Mouse (Mus musculus) adrenal gland, adult 8-10 months (tissue): ENCODE measurements around the gene Stag3. TPM values are rescaled to one million over a fixed set of nuclear protein-coding genes. Genes with fewer than 3 reads are reported as not detected.

Experiments used
- DNase-seq: peaks from one replicate; pipeline ENCODE4 v3.0.0; 2022
- total RNA-seq, 4 experiments: library from RNA; stranded (reverse); gene quantifications; 2 replicates each; pipeline ENCODE4 v1.2.4; 2022

Gene Stag3
- total RNA-seq, 4 experiments from 2014 or later: 0.08 to 0.35 (median 0.09) TPM; not detected in 1

DNA sequence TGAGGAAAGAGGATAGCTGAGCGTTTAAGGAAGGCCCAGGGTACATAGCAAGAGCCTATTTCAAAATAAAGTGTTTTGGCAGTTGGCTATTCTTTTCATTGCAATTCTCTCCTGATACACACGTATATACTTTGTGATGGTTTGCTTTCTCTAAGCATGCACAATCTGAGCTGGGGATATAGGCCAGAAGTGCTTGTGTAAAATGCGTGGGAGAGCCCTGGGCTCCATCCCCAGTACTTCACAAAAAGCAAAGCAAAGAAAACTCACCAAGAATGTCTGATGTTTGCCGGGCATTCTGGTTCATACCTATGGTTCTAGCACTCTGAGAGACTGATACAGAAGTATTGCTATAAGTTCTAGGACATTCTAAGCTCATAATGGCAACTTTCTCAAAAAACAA, 11.1 kb upstream of the Stag3 start:
- DNase-seq: no peak

DNA sequence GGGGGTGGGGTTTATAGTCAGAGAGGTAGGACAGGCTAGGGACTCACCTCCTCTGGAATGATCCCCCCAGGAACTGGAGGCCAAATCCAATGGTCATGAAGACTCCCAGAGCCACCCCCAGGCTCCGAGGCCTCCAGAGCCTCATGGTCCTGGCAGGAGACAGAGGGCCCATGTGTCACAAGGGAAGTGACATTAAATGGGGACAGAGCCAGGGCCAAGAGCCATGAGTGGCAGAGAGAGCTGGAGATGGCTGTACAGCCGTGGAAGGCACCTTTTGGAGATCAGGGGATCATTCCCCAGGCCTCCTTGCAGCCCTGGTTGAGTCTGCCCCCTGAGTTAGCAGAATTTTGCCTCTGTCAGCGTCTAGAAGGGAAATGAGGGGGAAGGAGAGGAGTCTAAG, 8.8 kb upstream of the Stag3 start:
- DNase-seq: no peak

DNA sequence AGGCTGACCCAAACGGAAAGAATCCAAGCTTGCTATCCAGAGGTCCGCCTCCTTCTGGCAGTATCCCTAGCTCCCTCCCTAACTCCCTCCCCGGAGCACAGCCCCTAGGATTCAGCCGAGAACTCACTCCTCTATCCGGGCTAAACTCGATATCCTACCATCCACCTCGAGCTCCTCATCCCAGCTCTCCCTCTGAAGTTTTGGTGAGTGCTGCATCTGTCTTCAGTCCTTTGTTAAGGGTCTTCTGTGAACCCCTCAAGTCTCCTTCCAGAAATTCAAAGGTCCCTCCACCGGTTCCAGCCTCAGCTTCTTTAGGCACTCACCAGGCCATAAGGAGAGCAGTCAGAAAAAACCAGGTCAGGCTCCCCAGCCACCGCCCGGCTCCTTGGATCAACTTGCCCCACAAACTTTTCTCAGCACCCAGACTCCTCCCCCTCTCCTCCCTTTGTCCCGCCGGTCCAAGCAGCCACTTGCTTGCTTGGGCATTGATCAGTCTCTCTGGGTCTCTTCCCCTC, 7.6 kb upstream of the Stag3 start, which contains the start of gene Gal3st4:
Gene Gal3st4, minus strand, starts transcription at position 432 of the 515 bp plus-strand sequence.
- no peak for DNase-seq

DNA sequence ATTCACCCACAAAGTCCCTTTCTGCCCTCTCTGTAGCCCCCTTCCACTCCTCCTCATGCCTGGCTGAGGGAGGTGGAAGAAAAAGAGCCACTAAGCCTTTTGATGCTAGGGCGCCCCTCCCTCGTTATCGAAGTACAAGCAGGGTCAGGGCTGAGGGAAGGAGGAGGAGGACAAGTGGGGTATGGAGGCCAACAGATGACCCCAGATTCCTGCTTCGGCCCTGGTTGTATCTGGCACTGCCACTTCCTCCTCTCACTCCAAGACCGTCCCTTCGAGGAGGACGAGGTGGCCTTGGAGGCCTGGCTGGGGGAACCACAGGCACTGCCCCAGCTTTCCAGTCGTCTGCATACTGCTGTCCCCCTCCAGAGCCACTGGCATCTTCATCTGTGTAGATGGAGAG, 5.9 kb upstream of the Stag3 start:
- DNase-seq: no peak

DNA sequence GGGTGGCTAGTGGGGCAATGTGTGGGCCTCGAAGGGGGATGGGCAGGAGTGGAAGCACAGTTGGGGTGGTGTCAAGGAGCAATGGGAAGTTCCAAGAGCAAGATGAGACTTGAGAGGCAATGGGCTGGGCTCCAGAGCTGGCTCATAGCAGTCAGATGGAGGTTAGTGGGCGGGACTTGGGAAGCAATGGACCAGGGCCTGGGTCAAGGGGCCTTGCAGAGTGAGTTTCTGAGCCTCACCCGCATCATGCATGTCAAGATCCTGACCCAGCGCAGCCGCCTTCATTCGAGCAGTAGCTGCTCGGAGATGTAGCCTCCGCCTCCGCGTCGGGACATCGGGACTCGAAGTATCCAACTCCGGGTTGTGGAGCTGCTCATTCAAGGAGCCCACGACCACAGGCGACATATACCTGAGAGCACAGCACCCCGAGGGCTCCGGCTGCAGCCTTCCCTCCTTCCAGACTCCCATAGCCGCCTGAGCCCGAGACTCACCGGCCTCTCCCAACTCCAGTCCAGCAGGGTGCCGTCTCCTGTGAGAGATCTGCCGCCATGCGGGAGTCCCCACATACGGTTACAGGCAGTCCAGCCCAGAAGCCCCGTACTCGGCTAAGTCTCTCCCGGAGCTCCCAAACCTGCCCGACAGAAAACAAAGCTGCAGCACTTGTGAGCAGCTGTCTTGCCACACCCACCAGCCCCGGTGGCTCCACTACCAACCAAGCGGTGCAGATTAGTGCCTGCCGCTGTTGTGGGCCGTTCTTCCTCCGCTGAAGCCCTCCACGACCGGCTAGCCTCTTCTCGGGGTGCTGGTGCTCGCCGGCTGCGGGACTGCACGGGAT, 4.6 kb upstream of the Stag3 start:
- DNase-seq: no peak

DNA sequence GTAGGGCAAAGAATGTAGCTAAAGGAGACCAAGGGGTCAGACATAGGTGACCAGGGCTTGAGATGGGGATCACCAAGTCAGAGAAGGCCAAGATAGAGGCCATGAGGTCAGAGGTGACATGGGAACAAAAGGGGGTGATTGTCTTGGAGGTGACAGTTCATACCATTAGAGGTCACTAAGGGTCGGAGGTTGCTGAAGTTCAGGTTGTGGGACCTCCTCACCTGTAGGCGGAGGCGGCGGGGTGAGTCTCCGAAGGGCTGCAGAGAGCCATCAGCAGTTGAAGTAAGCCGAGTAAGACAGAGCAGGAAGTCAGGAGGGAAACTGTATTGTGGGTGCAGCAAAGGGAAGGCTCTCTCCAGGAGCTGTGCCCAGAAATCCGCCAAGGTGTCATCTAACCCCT, 2.0 kb upstream of the Stag3 start:
- no peak for DNase-seq

DNA sequence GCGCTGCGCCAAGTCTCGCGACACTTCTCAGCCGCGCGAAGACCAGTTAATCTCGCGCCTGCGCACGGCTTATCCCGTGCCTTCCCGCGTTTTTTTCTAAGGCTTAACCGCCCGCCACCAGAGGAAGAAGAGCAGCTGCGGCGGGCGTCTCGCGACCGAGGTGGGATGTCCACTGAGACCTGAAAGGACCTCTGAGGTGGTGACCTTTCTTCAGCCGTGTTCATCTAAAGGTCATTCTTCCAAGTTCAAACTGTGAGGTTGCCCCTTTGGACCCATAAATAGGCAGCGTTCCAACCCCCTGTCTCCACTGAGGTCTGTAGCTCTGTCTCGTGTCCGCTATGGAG, 357 bp downstream of the Stag3 start:
- no peak for DNase-seq

DNA sequence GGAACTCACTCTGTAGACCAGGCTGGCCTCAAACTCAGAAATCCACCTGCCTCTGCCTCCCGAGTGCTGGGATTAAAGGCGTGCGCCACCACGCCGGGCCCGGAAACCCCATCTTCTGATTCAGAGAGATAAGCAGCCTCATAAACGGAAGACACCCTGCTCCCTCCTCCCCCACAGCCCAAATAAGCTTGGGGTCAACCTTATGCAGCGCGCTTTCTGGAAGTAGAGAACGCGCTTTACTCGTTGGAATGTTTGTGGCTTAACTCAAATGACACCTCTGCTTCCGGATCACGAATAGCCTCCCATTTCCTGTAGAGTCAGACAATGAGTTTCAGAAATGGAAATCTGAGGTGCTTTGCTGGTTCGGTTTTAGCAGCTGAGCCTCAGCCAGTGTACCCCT, 789 bp downstream of the Stag3 start:
- no peak for DNase-seq

DNA sequence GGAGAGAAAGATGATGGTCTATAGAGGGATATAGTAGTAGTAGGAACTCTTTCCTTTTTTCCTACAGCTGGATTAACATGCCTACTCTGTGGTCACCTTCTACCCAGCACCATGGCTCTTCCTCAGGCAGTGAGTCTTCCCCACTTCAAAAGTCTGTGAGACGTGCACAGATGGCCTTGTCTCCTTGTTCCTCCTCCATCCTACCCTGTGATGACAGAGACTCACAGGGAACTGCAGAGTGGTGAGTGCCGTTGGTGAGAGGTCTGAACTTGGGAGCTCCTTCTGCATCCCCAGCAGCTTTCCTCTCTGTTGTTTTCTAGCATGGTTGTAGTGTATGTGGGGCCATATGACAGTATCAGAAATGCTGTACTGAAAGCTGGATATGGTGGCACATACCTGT, 1.8 kb downstream of the Stag3 start:
- DNase-seq: no peak

DNA sequence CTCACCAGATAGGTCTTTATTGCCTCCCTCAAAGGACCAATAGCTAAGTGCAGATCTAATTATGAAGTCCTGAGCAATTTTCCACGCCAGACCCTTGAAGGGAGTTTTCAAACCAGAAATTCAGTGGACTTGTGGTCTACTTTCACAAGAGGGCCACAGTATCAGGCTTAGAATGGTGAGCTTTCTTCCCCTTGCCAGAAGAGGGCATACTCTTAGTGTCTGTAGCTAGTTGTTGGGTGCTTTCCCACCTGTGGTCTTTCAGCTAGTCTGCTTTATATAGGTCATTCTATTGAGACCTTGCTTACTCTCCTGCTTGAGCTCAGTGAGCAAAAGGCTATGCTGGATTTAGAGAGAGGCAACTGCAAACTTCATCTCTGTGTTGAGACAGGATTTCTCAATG, 3.5 kb downstream of the Stag3 start:
- no peak for DNase-seq

DNA sequence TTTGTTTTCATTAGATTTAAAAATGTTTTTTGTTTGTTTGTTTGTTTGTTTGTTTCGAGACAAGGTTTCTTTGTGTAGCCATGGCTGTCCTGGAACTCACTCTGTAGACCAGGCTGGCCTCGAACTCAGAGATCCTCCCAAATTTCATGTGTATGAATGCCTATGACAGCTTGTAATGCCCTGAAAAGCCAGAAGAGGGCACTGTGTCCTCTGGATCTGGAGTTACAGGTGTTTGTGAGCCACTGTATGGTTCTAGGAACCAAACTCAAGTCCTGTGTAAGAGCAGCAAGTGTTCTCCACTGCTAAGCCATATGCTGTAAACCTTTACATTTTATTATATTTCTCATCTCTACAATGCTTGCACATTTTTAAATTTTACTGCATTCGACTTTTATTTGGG, 7.8 kb downstream of the Stag3 start:
- DNase-seq: no peak

DNA sequence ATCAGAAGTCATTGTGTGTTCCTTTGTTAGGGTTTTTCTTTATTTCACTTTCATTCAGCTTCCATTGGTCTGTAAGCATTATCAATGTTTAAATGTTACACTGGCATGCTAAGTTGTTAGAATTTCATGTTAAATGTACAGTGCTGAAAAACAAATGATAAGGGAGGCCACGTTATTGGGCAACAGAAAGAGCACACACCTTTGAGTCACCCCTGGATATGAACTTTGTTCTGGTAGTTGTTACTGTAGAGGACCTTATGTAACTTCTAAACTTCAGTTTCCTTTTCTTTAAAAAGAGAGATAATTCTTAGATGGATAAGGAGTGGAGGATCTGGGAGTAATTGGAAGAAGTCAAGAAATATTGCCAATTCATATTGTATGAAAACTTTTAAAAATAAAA, 11.6 kb downstream of the Stag3 start:
- DNase-seq: no peak

DNA sequence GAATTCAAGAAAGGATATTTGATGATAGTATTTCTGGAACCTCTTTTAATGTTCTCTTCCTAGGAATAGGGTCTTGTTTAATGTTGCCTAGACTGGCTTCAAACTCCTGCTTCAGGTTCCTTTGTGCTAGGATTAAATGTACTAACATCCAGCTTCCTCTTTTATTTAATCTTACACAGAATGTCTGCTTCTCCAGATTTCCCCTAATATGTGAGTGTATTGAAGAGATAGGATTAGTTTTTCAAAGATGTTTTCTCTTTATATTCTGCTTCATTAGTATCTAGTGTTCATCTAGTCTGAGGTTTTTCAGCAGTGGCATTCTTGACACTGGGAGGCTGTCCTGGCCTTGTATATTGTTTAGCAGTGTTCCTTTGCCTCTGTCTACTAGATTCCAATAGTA, 14.1 kb downstream of the Stag3 start:
- no peak for DNase-seq

DNA sequence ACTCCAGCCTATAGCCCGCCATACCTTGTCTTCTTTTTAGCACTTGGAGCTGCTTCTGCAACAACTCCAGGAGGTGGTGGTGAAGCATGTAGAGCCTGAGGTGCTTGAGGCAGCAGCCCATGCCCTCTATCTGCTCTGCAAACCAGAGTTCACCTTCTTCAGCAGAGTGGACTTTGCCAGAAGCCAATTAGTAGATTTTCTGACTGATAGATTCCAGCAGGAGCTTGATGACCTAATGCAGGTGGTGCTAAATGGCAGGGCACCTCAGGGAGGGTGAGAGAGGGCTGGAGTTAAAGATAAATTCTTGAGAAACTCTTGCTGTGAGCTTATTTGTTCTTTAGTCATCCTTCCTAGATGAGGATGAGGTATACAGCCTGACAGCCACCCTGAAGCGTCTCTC, 19.6 kb downstream of the Stag3 start:
- no peak for DNase-seq

DNA sequence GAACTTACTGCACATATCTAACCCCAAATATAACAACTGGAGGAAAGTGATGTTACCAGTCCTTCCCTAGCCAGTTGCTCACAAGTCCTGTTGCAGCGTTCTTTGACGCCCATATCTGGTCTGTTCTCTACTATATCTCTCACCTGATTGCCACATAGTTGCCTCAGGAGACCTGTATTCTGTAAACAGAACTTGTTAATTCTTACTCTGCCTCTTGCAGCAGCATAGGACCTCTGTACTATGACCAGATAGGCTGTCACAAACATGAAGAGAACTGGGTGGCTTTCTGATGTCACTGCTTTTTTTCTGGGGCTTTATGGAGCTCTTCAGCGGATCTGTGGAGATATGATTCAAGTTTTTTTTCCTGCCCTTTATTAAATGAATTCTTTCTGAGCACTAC, 32.8 kb downstream of the Stag3 start:
- no peak for DNase-seq

DNA sequence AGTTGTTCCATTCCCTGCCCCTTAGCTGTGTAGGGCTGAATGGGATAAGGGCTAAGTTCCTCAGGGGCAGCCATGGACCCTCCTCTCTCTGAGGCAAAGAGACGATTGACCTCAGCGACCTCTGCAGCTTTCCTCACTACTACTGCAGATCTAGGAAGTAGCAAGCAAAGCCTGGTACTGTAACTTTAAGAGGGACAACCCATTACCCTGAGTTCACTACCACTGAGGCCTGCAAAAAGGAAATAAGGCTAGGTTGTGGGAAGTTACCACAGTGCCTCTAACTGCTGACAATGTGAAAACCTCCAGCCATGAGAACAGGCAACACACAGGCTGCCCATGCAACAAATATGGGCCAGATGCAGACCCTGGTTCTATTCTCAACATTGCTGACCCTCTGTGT, 61.6 kb downstream of the Stag3 start, which contains the start of gene Pvrig:
Gene Pvrig, plus strand, starts transcription at position 301 of the 400 bp plus-strand sequence.
- no peak for DNase-seq

DNA sequence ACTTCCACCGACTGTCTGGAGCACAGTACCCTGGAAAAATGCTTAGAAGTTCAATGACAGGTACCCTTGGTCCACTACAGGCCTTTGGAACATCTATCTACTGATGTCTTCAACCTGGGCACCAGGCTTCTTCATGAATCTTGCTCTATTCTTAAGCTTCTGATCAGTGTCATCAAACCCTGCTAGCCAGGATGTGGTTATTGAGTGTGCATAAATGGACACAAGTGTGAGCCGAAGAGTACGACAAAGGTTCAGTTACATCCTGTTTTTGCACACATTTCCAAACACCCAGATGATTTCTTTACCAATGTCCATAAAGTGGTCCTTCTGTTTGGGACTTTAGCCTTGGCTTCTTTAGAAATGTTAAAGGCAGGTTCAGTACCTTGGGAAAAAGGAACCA, 63.2 kb downstream of the Stag3 start:
- no peak for DNase-seq

Other genes with a start within 250 kb of the Stag3 start
- gene Smok3c, start 227.0 kb upstream of the Stag3 start, total RNA-seq: not detected
- 10 to 100 TPM; 39.6 to 51.4 (median 47.6) TPM for gene Zkscan1, start 195.2 kb upstream of the Stag3 start, total RNA-seq
- 10 to 100 TPM; 16.7 to 18.8 (median 17.1) TPM for gene Zscan21, start 163.3 kb upstream of the Stag3 start, total RNA-seq
- 10 to 100 TPM; 12.9 to 18.5 (median 16.1) TPM for gene Zfp113, start 124.5 kb upstream of the Stag3 start, total RNA-seq
- gene Cops6, start 119.2 kb upstream of the Stag3 start, total RNA-seq: 100 to 1,000 TPM; 123 to 142 (median 139) TPM
- gene Ap4m1, start 108.2 kb upstream of the Stag3 start, total RNA-seq: 10 to 100 TPM; 19.5 to 34.6 (median 27.6) TPM
- 10 to 100 TPM; 26.2 to 40.7 (median 32.4) TPM for gene Mcm7, start 107.8 kb upstream of the Stag3 start, total RNA-seq
- 10 to 100 TPM; 42.4 to 62.7 (median 51.4) TPM for gene Taf6, start 92.8 kb upstream of the Stag3 start, total RNA-seq
- 10 to 100 TPM; 23.8 to 34.5 (median 27.8) TPM for gene Cnpy4, start 92.8 kb upstream of the Stag3 start, total RNA-seq
- 10 to 100 TPM; 10.4 to 15.0 (median 11.7) TPM for gene Mblac1, start 85.9 kb upstream of the Stag3 start, total RNA-seq
- under 1 TPM; 0.14 to 0.91 (median 0.52) TPM for gene Nxpe5, start 54.3 kb upstream of the Stag3 start, total RNA-seq
- gene Lamtor4, start 24.8 kb upstream of the Stag3 start, total RNA-seq: 100 to 1,000 TPM in 2 of 4 experiments, 10 to 100 TPM in 2; 86.5 to 106 (median 99.5) TPM
- gene BC037034, start 16.2 kb upstream of the Stag3 start, total RNA-seq: 10 to 100 TPM; 22.7 to 48.4 (median 37.4) TPM
- under 1 TPM in 2 of 4 experiments, not detected in 2; 0.17 to 0.38 TPM for gene Gal3st4, start 7.4 kb upstream of the Stag3 start, total RNA-seq
- gene Gm43720, start 282 bp upstream of the Stag3 start, total RNA-seq: not detected
- gene Gpc2, start 235 bp upstream of the Stag3 start, total RNA-seq: 1 to 10 TPM in 2 of 4 experiments, under 1 TPM in 2; 0.38 to 1.3 (median 0.97) TPM
- under 1 TPM; 0.29 to 1.00 (median 0.50) TPM for gene Pvrig, start 61.7 kb downstream of the Stag3 start, total RNA-seq
- 10 to 100 TPM in 2 of 4 experiments, 1 to 10 TPM in 2; 8.0 to 16.0 (median 12.2) TPM for gene Zfp157, start 161.2 kb downstream of the Stag3 start, total RNA-seq